Mouse (Mus musculus) ES-E14 (cell line): Measurements from ENCODE around the gene Actn2.

ENCODE experiments used
- CHD2 ChIP-seq: IDR thresholded peaks from 2 replicates; pipeline ENCODE4 v1.6.1; 2014; ENCODE audit warnings: mild to moderate bottlenecking, low read depth, low read length, inconsistent platforms
- ZC3H11A ChIP-seq: IDR thresholded peaks from 2 replicates; pipeline ENCODE4 v1.6.1; 2012; ENCODE audit warnings: low read depth, mild to moderate bottlenecking, inconsistent platforms, low read length, borderline replicate concordance

DNA sequence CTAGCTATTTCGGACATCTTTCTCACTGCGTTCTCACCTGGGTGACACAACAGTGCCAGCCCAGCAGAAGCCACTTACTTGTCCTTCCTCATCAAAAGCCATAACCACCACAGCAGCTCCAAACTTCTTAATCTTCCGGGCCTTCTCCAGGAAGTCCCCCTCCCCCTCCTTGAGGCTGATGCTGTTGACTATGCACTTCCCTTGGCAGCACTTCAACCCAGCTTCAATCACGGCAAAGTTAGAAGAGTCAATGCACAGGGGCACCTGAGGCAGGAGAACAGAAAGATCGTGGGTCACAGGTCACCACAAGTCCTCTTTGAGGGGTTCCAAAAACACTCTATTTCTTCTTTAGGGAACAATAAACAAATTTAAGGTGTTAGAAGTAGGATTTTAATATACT is 113.0 kb downstream of the Actn2 start:
- TF ChIP-seq ZC3H11A (no peak), CHD2 (no peak)
